Comparison of ENCODE assay signal across 19 mouse cellular contexts in the genomic region with DNA sequence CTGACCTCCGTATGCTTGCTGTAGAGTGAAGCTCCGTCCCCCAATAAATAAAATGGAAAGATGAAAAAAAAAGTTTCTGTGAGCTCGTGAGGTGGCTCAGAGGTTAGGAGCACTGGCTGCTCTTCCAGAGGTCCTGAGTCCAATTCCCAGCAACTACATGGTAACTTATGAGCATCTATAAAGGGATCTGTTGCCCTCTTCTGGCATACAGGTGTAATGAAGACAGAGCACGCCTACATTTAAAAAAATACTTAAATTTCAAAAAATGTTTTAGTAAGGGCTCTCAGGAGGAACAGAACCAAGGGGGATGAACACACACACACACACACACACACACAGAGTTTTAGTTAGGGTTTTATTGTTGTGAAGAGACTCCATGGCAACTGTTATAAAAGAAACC. TPM values are rescaled to one million over a fixed set of nuclear protein-coding genes. Genes with fewer than 3 reads are reported as not detected.
A peak's percentile ranks its signal among the peaks of the same experiment; 100 is the strongest.
DNase-seq lines count a peak whose midpoint lies in the region; ATAC-seq and TF ChIP-seq lines count a peak whose summit lies in the region.
"Had no signal": no experiment of that assay in that cellular context is flagged by ENCODE, and none has a peak within 500 bp of the region (broad histone marks: within the 10 kb centered on the region; RNA-seq: fewer than 3 reads in every experiment).

No protein-coding gene starts in this region.

- H3K4me2 ChIP-seq in heart, postnatal 0 days (ENCODE audit: low read depth, low read length) = no peak overlapping the region
- H3K4me2 ChIP-seq in lung, postnatal 0 days (replicated peaks; ENCODE audit: low read depth, low read length) = no peak overlapping the region
- H3K4me2 ChIP-seq in stomach, postnatal 0 days (replicated peaks; ENCODE audit: low read depth) = no peak overlapping the region
- H3K4me2 ChIP-seq: limb, embryonic 15.5 days had no signal

- H3K9me3 ChIP-seq in heart, postnatal 0 days (replicated peaks; ENCODE audit: control insufficient read depth, low read length) = no peaks in the 10 kb centered on the region
- H3K9me3 ChIP-seq in lung, postnatal 0 days (ENCODE audit: low read length) = no peaks in the 10 kb centered on the region
- H3K9me3 ChIP-seq in stomach, postnatal 0 days (ENCODE audit: control insufficient read depth, low read length) = no peaks in the 10 kb centered on the region
- no peaks in the 10 kb centered on the region for H3K9me3 ChIP-seq in limb, embryonic 10.5 days (replicated peaks)
- H3K9me3 ChIP-seq: limb, embryonic 15.5 days had no signal

- H3K9ac ChIP-seq in heart, postnatal 0 days (replicated peaks; ENCODE audit: low read depth, low read length) = no peak overlapping the region
- H3K9ac ChIP-seq in lung, postnatal 0 days (replicated peaks; ENCODE audit: low read depth) = no peak overlapping the region
- no peak overlapping the region for H3K9ac ChIP-seq in stomach, postnatal 0 days (ENCODE audit: low read length)
- H3K9ac ChIP-seq: limb, embryonic 15.5 days had no signal

- H3K27ac ChIP-seq in heart, postnatal 0 days (ENCODE audit: low read depth) = no peak overlapping the region
- H3K27ac ChIP-seq in lung, postnatal 0 days (ENCODE audit: low read length) = no peak overlapping the region
- H3K27ac ChIP-seq in stomach, postnatal 0 days (replicated peaks) = no peak overlapping the region
- H3K27ac ChIP-seq in limb, embryonic 10.5 days = no peak overlapping the region
- H3K27ac ChIP-seq: limb, embryonic 15.5 days; macrophage had no signal

- TF ChIP-seq EP300 in heart, postnatal 0 days (IDR thresholded peaks at IDR 0.05; ENCODE audit: low read depth) = no peak
- TF ChIP-seq EP300 in lung, postnatal 0 days (IDR thresholded peaks at IDR 0.05) = no peak
- TF ChIP-seq EP300 in stomach, postnatal 0 days (optimal IDR thresholded peaks at IDR 0.05) = no peak

- intact Hi-C loops in heart, postnatal 25 days (cut with DNase I) = loop anchor here (2.0 kb wide), 1 partner anchor 45 kb away; no protein-coding TSS in a partner anchor

- 58% methylated on average over 4 of the region's 4 CpGs for WGBS in heart, postnatal 0 days
- WGBS in lung, postnatal 0 days = 51% methylated on average over 4 of the region's 4 CpGs
- 60% methylated on average over 4 of the region's 4 CpGs for WGBS in lung, adult 2 months
- WGBS in stomach, postnatal 0 days = 49% methylated on average over 4 of the region's 4 CpGs
- WGBS in limb, embryonic 10.5 days = 66% methylated on average over 4 of the region's 4 CpGs

- no peak overlapping the region for H3K4me3 ChIP-seq in heart, postnatal 0 days (ENCODE audit: low read depth, low read length)
- no peak overlapping the region for H3K4me3 ChIP-seq in lung, postnatal 0 days (ENCODE audit: low read depth, low read length)
- H3K4me3 ChIP-seq in lung, adult 2 months (replicated peaks; ENCODE audit: extremely low read depth, low read depth, low read length) = no peak overlapping the region
- H3K4me3 ChIP-seq in stomach, postnatal 0 days (ENCODE audit: low read depth, low read length) = no peak overlapping the region
- H3K4me3 ChIP-seq in limb, embryonic 10.5 days = no peak overlapping the region
- H3K4me3 ChIP-seq: limb, embryonic 15.5 days had no signal

- peak; percentile 25 for TF ChIP-seq CTCF in heart, postnatal 0 days (IDR thresholded peaks at IDR 0.05; ENCODE audit: low read depth)
- peak; percentile 45 for TF ChIP-seq CTCF in lung, postnatal 0 days (IDR thresholded peaks at IDR 0.05)
- TF ChIP-seq CTCF in lung, adult 2 months (IDR thresholded peaks at IDR 0.05; ENCODE audit: insufficient read depth, low read length) = no peak
- TF ChIP-seq CTCF in stomach, postnatal 0 days (IDR thresholded peaks at IDR 0.05; ENCODE audit: low read depth) = peak; percentile 61

- no peaks in the 10 kb centered on the region for H3K36me3 ChIP-seq in heart, postnatal 0 days (replicated peaks; ENCODE audit: control insufficient read depth, insufficient read depth, low read length)
- no peaks in the 10 kb centered on the region for H3K36me3 ChIP-seq in lung, postnatal 0 days (ENCODE audit: insufficient read depth, low read length)
- no peaks in the 10 kb centered on the region for H3K36me3 ChIP-seq in stomach, postnatal 0 days (ENCODE audit: control insufficient read depth, insufficient read depth, low read length)
- no peaks in the 10 kb centered on the region for H3K36me3 ChIP-seq in limb, embryonic 10.5 days
- H3K36me3 ChIP-seq: limb, embryonic 15.5 days had no signal

- H3K27me3 ChIP-seq in heart, postnatal 0 days (ENCODE audit: control insufficient read depth, insufficient read depth, low read length) = no peaks in the 10 kb centered on the region
- H3K27me3 ChIP-seq in lung, postnatal 0 days (replicated peaks; ENCODE audit: insufficient read depth, low read length) = no peaks in the 10 kb centered on the region
- no peaks in the 10 kb centered on the region for H3K27me3 ChIP-seq in stomach, postnatal 0 days (ENCODE audit: control insufficient read depth, insufficient read depth, low read length)
- H3K27me3 ChIP-seq in limb, embryonic 10.5 days (ENCODE audit: low read depth, poor library complexity, severe bottlenecking) = no peaks in the 10 kb centered on the region
- H3K27me3 ChIP-seq: limb, embryonic 15.5 days had no signal

- no peak for DNase-seq in heart, postnatal 0 days (ENCODE audit: low spot score)
- no peak for DNase-seq in heart, postnatal 25 days (ENCODE audit: low spot score)
- DNase-seq in lung, postnatal 0 days (ENCODE audit: low spot score) = no peak
- no peak for DNase-seq in lung, adult 2 months
- no peak for DNase-seq in stomach, postnatal 0 days (ENCODE audit: low spot score)
- no peak for DNase-seq in limb, embryonic 10.5 days (ENCODE audit: low spot score)
- no peak for DNase-seq in adrenal gland, adult (ENCODE audit: inconsistent age in 2 of 2, low spot score in 1 of 2)
- DNase-seq: adrenal gland, postnatal 36 days; cerebellum, adult 11 months; gastrocnemius, postnatal 25 days; kidney, postnatal 14 days; right cerebral cortex, postnatal 25 days had no signal

- ATAC-seq in heart, postnatal 0 days (ENCODE audit: insufficient read depth, low read depth) = no peak
- ATAC-seq in lung, postnatal 0 days = no peak
- peak; percentile 54 for ATAC-seq in common myeloid progenitor, adult 5-6 weeks (replicated peaks; ENCODE audit: low read depth, poor library complexity, severe bottlenecking)
- no peak for ATAC-seq in stomach, postnatal 0 days (ENCODE audit: low FRiP score, low TSS enrichment)
- ATAC-seq: forebrain, embryonic 14.5 days; hindbrain, embryonic 16.5 days had no signal

- TF ChIP-seq POLR2A in lung, adult 2 months (IDR thresholded peaks at IDR 0.05; ENCODE audit: borderline replicate concordance, extremely low read depth, low read depth, low read length) = no peak

- H3K4me1 ChIP-seq in heart, postnatal 0 days (ENCODE audit: control insufficient read depth, insufficient read depth) = no peaks in the 10 kb centered on the region
- H3K4me1 ChIP-seq in lung, postnatal 0 days (ENCODE audit: insufficient read depth, low read depth, low read length) = no peaks in the 10 kb centered on the region
- no peaks in the 10 kb centered on the region for H3K4me1 ChIP-seq in lung, adult 2 months (ENCODE audit: control insufficient read depth, insufficient read depth, low read length)
- H3K4me1 ChIP-seq in stomach, postnatal 0 days (replicated peaks; ENCODE audit: control insufficient read depth, insufficient read depth) = no peaks in the 10 kb centered on the region
- no peaks in the 10 kb centered on the region for H3K4me1 ChIP-seq in limb, embryonic 10.5 days
- H3K4me1 ChIP-seq: limb, embryonic 15.5 days had no signal

RNA-seq across cellular contexts. Expression of a gene that starts 7.7 kb away (rescaled TPM):
- 2.2 and 11.3 TPM in 2 replicates for total RNA-seq in heart, postnatal 0 days (2014; rRNA removed; ENCODE audit: low replicate concordance)
- 1.8 and 2.2 TPM in 2 replicates for polyA plus RNA-seq in heart, postnatal 0 days (2015; fragmentation: Nextera tagmentation; extraction: Ambion mirVana)
- not detected for total RNA-seq in heart, postnatal 25 days (2021)
- polyA plus RNA-seq in lung, postnatal 0 days (2015; fragmentation: Nextera tagmentation; extraction: Ambion mirVana) = 1.6 and 1.8 TPM in 2 replicates
- 0.30 TPM in 1 of 2 replicates, not detected in the other for polyA plus RNA-seq in lung, adult 2 months (2012; rRNA removed)
- not detected in 2 replicates for total RNA-seq in common myeloid progenitor, adult 5-6 weeks (2017)
- polyA plus RNA-seq in stomach, postnatal 0 days (2015; fragmentation: Nextera tagmentation; extraction: Ambion mirVana) = 5.7 and 7.6 TPM in 2 replicates
- 1.1 and 9.1 TPM in 2 replicates for polyA plus RNA-seq in limb, embryonic 10.5 days (2016; fragmentation: Nextera tagmentation; extraction: Ambion mirVana)
- total RNA-seq: monocyte, adult 5-6 weeks had no signal
- polyA plus RNA-seq: C2C12 had no signal

RNA-seq across cellular contexts. Expression of a gene that starts 14.4 kb away (rescaled TPM):
- total RNA-seq in heart, postnatal 0 days (2014; rRNA removed; ENCODE audit: low replicate concordance) = 18.9 and 20.9 TPM in 2 replicates
- 6.9 and 7.5 TPM in 2 replicates for polyA plus RNA-seq in heart, postnatal 0 days (2015; fragmentation: Nextera tagmentation; extraction: Ambion mirVana)
- total RNA-seq in heart, postnatal 25 days (2021) = 10 to 100 TPM; 42.2 to 42.4 TPM
- 10.8 and 12.4 TPM in 2 replicates for polyA plus RNA-seq in lung, postnatal 0 days (2015; fragmentation: Nextera tagmentation; extraction: Ambion mirVana)
- polyA plus RNA-seq in lung, adult 2 months (2012; rRNA removed) = 17.6 and 24.9 TPM in 2 replicates
- total RNA-seq in common myeloid progenitor, adult 5-6 weeks (2017) = 63.8 and 81.6 TPM in 2 replicates
- polyA plus RNA-seq in stomach, postnatal 0 days (2015; fragmentation: Nextera tagmentation; extraction: Ambion mirVana) = 16.1 and 17.3 TPM in 2 replicates
- 14.2 and 14.3 TPM in 2 replicates for polyA plus RNA-seq in limb, embryonic 10.5 days (2016; fragmentation: Nextera tagmentation; extraction: Ambion mirVana)
